Mouse (Mus musculus): ENCODE data around the gene Asap3. TPM values are rescaled to one million over a fixed set of nuclear protein-coding genes. Genes with fewer than 3 reads are reported as not detected.

The Asap3 gene
- polyA plus RNA-seq, 1 experiment from 2014 or later, result 1.6 TPM

DNA sequence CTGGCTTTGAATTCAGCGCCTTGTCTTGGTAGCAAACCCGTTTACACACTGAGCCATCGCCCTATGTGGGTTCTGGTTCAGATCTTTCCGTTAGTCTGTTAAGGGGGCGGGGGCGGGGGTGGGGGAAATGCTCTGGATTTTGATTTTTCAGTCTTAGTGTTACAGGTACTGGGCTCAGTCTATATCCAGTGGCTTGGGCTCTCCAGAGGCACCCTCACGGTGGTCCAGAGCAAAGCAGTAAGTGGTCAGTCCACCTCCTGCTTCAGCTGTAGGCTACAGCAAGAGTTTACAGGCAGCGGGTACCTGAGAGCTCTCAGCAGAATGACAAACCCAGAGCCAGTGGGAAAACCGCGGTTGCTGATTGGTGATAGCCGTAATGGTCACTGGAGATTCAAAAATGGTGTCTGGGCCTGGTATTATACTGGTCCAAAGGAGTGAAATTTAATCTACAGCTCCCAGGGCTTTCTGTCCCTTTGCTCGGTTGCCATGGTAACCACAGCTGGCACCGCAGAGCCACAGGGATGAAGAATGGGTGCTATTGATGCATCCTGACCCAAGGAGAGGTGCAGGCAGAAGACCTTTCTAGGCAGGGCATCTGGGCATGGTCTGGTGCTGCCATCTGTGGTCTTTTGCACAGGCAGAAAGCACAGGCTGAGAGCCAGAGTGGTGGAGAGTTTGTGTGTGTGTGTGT is 17.5 kb downstream of the Asap3 start:
- no peak overlapping the region for H3K4me2 ChIP-seq (ENCODE audit: low read length)
- peak overlapping the region; percentile 69 for H3K27ac ChIP-seq (ENCODE audit: low read depth, low read length)
- no peaks in the 10 kb centered on the region for H3K9me3 ChIP-seq (replicated peaks; ENCODE audit: control insufficient read depth, low read length)
- H3K9ac ChIP-seq (ENCODE audit: low read length), result no peak overlapping the region
- 51% methylated on average over 13 of the region's 13 CpGs for WGBS
- ATAC-seq, result peak; percentile 76
- no peaks in the 10 kb centered on the region for H3K36me3 ChIP-seq (ENCODE audit: control insufficient read depth, insufficient read depth, low read length)
- no peak overlapping the region for H3K4me3 ChIP-seq (ENCODE audit: low read depth, low read length)
- peaks cover 22% of the 10 kb centered on the region for H3K4me1 ChIP-seq (ENCODE audit: control insufficient read depth, insufficient read depth, low read length)
- peak; percentile 74 for DNase-seq (ENCODE audit: low spot score)
- H3K27me3 ChIP-seq (replicated peaks; ENCODE audit: control insufficient read depth, insufficient read depth, low read length), result 0 out of 2 replicates have a peak, but pooled peaks cover 3% of the 10 kb centered on the region

DNA sequence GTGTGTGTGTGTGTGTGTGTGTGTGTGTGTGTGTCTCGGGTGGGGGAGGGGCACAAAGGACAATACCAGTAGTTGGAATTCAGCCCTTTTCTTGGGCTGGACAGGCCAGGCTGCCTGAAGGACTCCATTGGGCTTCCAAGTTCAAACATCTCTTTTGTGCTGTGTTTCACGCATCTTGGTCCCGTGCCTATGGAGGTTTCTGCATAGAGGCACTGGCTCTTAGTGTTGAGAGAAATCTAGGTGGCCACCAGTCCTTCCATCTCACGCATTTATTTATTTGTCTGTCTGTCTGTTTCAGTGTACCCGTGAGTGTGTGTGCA is 18.0 kb downstream of the Asap3 start:
- no peaks in the 10 kb centered on the region for H3K9me3 ChIP-seq (replicated peaks; ENCODE audit: control insufficient read depth, low read length)
- H3K27ac ChIP-seq (ENCODE audit: low read depth, low read length), result peak overlapping the region; percentile 69; the same call in 1 of the 2 replicates
- DNase-seq (ENCODE audit: low spot score), result no peak
- 46% methylated on average over 5 of the region's 5 CpGs for WGBS
- no peak overlapping the region for H3K4me3 ChIP-seq (ENCODE audit: low read depth, low read length)
- no peak overlapping the region for H3K9ac ChIP-seq (ENCODE audit: low read length)
- no peak overlapping the region for H3K4me2 ChIP-seq (ENCODE audit: low read length)
- 0 out of 2 replicates have a peak, but pooled peaks cover 3% of the 10 kb centered on the region for H3K27me3 ChIP-seq (replicated peaks; ENCODE audit: control insufficient read depth, insufficient read depth, low read length)
- ATAC-seq, result peak; percentile 48
- H3K36me3 ChIP-seq (ENCODE audit: control insufficient read depth, insufficient read depth, low read length), result no peaks in the 10 kb centered on the region
- H3K4me1 ChIP-seq (ENCODE audit: control insufficient read depth, insufficient read depth, low read length), result peaks cover 19% of the 10 kb centered on the region

DNA sequence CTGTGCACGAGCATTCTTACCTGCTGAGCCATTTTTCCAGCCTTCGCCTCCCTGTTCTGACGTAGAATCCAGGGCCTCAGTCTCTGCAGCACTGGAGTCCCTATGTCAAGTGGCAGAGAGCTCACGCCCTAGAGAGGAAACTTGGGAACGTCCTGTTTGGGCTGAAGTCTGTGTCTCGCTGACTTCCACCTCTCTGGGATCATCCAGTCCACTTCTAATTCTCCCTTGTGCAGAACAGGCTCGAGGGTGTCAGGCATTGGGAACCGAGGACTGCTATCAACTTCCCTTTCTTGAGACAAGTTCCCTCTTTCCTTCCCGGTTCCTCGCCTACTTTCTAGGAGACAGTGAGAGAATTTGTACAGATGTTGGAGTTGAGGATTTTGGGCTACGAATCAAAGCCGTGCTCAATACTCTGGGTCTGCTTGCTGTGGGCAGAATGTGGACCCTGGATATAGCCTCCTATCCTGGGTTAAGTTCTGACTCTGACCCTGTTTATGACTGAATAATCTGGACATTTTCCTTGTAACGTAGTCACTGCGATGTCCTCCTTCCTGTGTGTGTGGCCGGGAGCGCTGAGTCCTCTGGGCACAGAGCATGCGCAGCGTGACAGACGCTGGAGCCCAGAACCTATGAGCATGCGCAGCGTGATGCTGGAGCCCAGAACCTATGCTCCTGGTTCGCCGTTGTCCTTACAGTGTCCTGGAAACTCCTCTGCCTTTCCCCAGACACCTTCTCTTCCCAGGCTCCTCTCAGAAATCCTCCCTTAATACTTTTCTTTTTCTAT is 18.7 kb downstream of the Asap3 start:
- Histone ChIP-seq H3K27ac (ENCODE audit: low read depth, low read length) (0 out of 2 replicates have a peak overlapping the region, but pooled peaks have one; percentile 35), H3K4me3 (ENCODE audit: low read depth, low read length) (no peak overlapping the region), H3K4me2 (ENCODE audit: low read length) (no peak overlapping the region), H3K4me1 (ENCODE audit: control insufficient read depth, insufficient read depth, low read length) (peaks cover 18% of the 10 kb centered on the region), H3K27me3 (replicated peaks; ENCODE audit: control insufficient read depth, insufficient read depth, low read length) (no peaks in the 10 kb centered on the region), H3K9ac (ENCODE audit: low read length) (no peak overlapping the region), H3K9me3 (replicated peaks; ENCODE audit: control insufficient read depth, low read length) (no peaks in the 10 kb centered on the region), H3K36me3 (ENCODE audit: control insufficient read depth, insufficient read depth, low read length) (no peaks in the 10 kb centered on the region)
- DNase-seq (ENCODE audit: low spot score) (no peak), ATAC-seq (no peak)
- 82% methylated on average over 23 of the region's 23 CpGs for WGBS

DNA sequence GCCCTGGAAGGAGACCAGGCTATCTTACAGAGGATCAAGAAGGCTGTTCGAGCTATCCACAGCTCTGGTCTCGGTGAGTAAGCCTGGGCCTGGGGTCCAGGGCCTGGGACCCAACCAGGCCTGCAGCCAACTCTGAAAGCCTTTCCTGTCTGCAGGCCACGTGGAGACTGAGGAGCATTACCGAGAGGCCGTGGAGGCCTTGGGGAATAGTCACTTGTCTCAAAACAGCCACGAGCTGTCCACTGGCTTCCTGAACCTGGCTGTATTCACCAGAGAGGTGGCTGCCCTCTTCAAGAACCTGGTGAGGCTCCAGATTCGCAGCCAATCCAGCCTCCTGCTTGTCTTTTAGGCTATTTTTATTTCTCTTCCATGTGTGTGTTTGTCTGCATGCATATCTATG is 21.2 kb downstream of the Asap3 start:
- Histone ChIP-seq H3K27me3 (replicated peaks; ENCODE audit: control insufficient read depth, insufficient read depth, low read length) (no peaks in the 10 kb centered on the region), H3K4me1 (ENCODE audit: control insufficient read depth, insufficient read depth, low read length) (peaks cover 12% of the 10 kb centered on the region), H3K4me3 (ENCODE audit: low read depth, low read length) (no peak overlapping the region), H3K36me3 (ENCODE audit: control insufficient read depth, insufficient read depth, low read length) (no peaks in the 10 kb centered on the region), H3K27ac (ENCODE audit: low read depth, low read length) (no peak overlapping the region), H3K9ac (ENCODE audit: low read length) (no peak overlapping the region), H3K4me2 (ENCODE audit: low read length) (no peak overlapping the region), H3K9me3 (replicated peaks; ENCODE audit: control insufficient read depth, low read length) (no peaks in the 10 kb centered on the region)
- ATAC-seq (no peak), DNase-seq (ENCODE audit: low spot score) (no peak)
- 90% methylated on average over 7 of the region's 7 CpGs for whole genome bisulfite sequencing

DNA sequence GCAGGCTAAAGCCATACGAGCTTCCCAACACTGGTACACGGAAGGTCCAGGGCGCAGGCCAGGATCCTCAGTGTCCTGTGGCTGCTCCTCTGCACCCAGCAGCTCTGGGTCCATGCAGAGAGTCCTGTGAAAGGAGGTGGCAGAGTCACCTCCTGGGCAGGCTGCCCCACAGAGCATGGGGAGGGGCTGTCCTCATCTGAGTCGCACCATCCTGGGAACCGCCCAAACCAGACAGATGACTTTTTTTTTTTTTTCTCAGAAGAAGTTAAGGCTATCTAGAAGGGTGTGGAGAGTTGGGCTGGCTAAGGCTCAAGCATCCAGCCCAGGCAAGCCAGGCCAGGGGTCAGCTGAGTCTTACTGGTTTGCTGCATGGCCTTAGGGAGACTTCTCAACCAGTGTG is 22.5 kb downstream of the Asap3 start:
- Histone ChIP-seq H3K9me3 (replicated peaks; ENCODE audit: control insufficient read depth, low read length) (no peaks in the 10 kb centered on the region), H3K36me3 (ENCODE audit: control insufficient read depth, insufficient read depth, low read length) (no peaks in the 10 kb centered on the region), H3K4me3 (ENCODE audit: low read depth, low read length) (no peak overlapping the region), H3K4me1 (ENCODE audit: control insufficient read depth, insufficient read depth, low read length) (peaks cover 10% of the 10 kb centered on the region), H3K27me3 (replicated peaks; ENCODE audit: control insufficient read depth, insufficient read depth, low read length) (no peaks in the 10 kb centered on the region), H3K4me2 (ENCODE audit: low read length) (no peak overlapping the region), H3K9ac (ENCODE audit: low read length) (no peak overlapping the region), H3K27ac (ENCODE audit: low read depth, low read length) (no peak overlapping the region)
- WGBS, result 85% methylated on average over 5 of the region's 5 CpGs
- ATAC-seq, result no peak
- no peak for DNase-seq (ENCODE audit: low spot score)

DNA sequence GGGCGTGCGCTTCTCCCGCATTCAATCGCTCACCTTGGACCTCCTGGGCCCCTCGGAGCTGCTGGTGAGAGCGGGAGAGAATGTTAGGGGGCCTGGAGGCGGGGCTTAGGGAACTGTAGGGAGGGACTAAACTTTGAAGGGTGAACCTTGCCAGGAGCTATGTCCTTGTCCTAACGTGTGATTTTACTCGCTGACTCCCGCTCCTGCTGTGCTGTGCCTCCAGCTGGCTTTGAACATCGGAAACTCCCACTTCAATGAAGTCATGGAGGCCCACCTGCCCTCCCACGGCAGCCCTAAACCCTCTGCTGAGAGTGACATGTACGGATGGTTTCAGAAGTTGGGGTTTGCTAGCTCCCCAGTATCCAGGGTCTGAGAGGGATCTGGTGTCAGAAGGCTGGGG is 32.5 kb downstream of the Asap3 start:
- ATAC-seq, result no peak
- WGBS, result 22% methylated on average over 13 of the region's 13 CpGs

DNA sequence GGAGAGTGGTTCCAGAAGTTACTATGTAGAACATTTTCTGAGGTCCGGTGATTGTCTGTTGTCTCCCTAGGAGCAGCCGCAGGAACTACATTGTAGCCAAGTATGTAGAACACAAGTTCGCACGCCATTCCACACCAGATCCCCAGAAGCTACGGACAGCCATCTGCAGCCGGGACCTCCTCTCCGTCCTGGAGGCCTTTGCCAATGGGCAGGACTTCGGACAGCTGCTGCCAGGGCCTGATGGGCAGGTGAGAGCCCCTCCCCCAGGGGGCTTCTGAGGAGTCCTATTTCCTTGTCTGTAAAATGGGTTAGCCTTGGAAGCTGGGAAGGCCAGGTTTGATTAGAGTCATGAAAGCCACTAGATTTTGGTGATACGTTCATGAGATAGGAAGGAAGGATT is 32.9 kb downstream of the Asap3 start:
- H3K36me3 ChIP-seq (ENCODE audit: control insufficient read depth, insufficient read depth, low read length), result no peaks in the 10 kb centered on the region
- H3K27me3 ChIP-seq (replicated peaks; ENCODE audit: control insufficient read depth, insufficient read depth, low read length), result 0 out of 2 replicates have a peak, but pooled peaks cover 11% of the 10 kb centered on the region
- H3K9me3 ChIP-seq (replicated peaks; ENCODE audit: control insufficient read depth, low read length), result no peaks in the 10 kb centered on the region
- H3K4me2 ChIP-seq (ENCODE audit: low read length), result no peak overlapping the region
- no peak overlapping the region for H3K27ac ChIP-seq (ENCODE audit: low read depth, low read length)
- H3K9ac ChIP-seq (ENCODE audit: low read length), result no peak overlapping the region
- H3K4me1 ChIP-seq (ENCODE audit: control insufficient read depth, insufficient read depth, low read length), result no peaks in the 10 kb centered on the region
- DNase-seq (ENCODE audit: low spot score) (no peak), ATAC-seq (no peak)
- H3K4me3 ChIP-seq (ENCODE audit: low read depth, low read length), result no peak overlapping the region
- 77% methylated on average over 9 of the region's 9 CpGs for WGBS

More for the DNA sequence above, 32.5 kb downstream of the Asap3 start:
- no peak overlapping the region for H3K4me3 ChIP-seq (ENCODE audit: low read depth, low read length)
- no peaks in the 10 kb centered on the region for H3K4me1 ChIP-seq (ENCODE audit: control insufficient read depth, insufficient read depth, low read length)
- no peak overlapping the region for H3K9ac ChIP-seq (ENCODE audit: low read length)
- H3K27me3 ChIP-seq (replicated peaks; ENCODE audit: control insufficient read depth, insufficient read depth, low read length), result 0 out of 2 replicates have a peak, but pooled peaks cover 11% of the 10 kb centered on the region
- H3K9me3 ChIP-seq (replicated peaks; ENCODE audit: control insufficient read depth, low read length), result no peaks in the 10 kb centered on the region
- H3K36me3 ChIP-seq (ENCODE audit: control insufficient read depth, insufficient read depth, low read length), result no peaks in the 10 kb centered on the region
- no peak overlapping the region for H3K4me2 ChIP-seq (ENCODE audit: low read length)
- DNase-seq (ENCODE audit: low spot score), result no peak
- no peak overlapping the region for H3K27ac ChIP-seq (ENCODE audit: low read depth, low read length)

DNA sequence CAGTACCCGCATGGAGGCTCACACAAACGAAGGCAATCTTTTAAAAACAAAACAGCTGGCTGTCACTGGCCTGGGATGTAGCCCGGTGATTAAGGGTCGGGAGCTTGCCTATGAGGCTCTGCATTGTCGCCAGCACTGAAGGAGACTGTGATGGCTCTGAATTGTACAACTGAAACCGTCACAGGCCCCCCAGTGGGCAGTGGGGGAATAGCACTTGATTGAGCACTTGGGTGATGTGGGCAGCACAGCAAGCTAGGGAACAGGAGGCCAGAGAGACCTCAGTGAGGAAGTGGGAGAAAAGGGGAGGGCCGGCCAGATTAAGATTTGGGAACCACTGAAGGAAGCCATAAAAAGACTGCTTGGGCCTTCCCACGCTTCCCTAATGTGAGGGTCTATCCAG is 33.5 kb downstream of the Asap3 start:
- Histone ChIP-seq H3K4me3 (ENCODE audit: low read depth, low read length) (no peak overlapping the region), H3K27me3 (replicated peaks; ENCODE audit: control insufficient read depth, insufficient read depth, low read length) (0 out of 2 replicates have a peak, but pooled peaks cover 11% of the 10 kb centered on the region), H3K4me1 (ENCODE audit: control insufficient read depth, insufficient read depth, low read length) (no peaks in the 10 kb centered on the region), H3K27ac (ENCODE audit: low read depth, low read length) (no peak overlapping the region), H3K4me2 (ENCODE audit: low read length) (no peak overlapping the region), H3K36me3 (ENCODE audit: control insufficient read depth, insufficient read depth, low read length) (no peaks in the 10 kb centered on the region), H3K9me3 (replicated peaks; ENCODE audit: control insufficient read depth, low read length) (no peaks in the 10 kb centered on the region), H3K9ac (ENCODE audit: low read length) (no peak overlapping the region)
- ATAC-seq (peak; percentile 44; the same call in 1 of the 2 replicates), DNase-seq (ENCODE audit: low spot score) (peak; percentile 72)
- 19% methylated on average over 8 of the region's 8 CpGs for WGBS

DNA sequence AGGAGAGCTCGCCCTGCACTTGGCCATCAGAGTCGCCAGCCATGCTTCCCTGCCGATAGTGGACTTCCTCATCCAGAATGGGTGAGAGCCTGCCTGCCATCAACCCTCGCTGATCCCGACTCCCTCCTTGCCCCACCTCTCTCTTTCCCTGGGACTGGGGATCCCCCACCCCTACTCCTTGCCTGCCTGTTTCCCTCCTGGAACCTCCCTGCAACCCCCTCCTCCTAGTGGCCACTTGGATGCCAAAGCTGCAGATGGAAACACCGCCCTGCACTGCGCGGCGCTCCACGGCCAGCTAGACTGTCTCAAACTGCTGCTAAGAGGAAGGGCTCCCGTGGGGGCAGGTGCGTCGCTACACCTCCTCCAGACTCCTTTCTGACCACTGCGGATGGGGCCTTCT is 34.0 kb downstream of the Asap3 start:
- 0 out of 2 replicates have a peak, but pooled peaks cover 11% of the 10 kb centered on the region for H3K27me3 ChIP-seq (replicated peaks; ENCODE audit: control insufficient read depth, insufficient read depth, low read length)

More for the DNA sequence above, 34.0 kb downstream of the Asap3 start:
- WGBS, result 66% methylated on average over 14 of the region's 14 CpGs
- Histone ChIP-seq H3K9me3 (replicated peaks; ENCODE audit: control insufficient read depth, low read length) (no peaks in the 10 kb centered on the region), H3K4me3 (ENCODE audit: low read depth, low read length) (no peak overlapping the region), H3K4me1 (ENCODE audit: control insufficient read depth, insufficient read depth, low read length) (no peaks in the 10 kb centered on the region), H3K4me2 (ENCODE audit: low read length) (no peak overlapping the region), H3K27ac (ENCODE audit: low read depth, low read length) (no peak overlapping the region), H3K36me3 (ENCODE audit: control insufficient read depth, insufficient read depth, low read length) (no peaks in the 10 kb centered on the region), H3K9ac (ENCODE audit: low read length) (no peak overlapping the region)
- no peak for DNase-seq (ENCODE audit: low spot score)
- no peak; the same call in 1 of the 2 replicates for ATAC-seq

All from forebrain, embryonic 14.5 days (tissue).